Mouse (Mus musculus): Measurements from ENCODE around the gene Gm45233. TPM values are rescaled to one million over a fixed set of nuclear protein-coding genes. Genes with fewer than 3 reads are reported as not detected.

The Gm45233 gene
- polyA plus RNA-seq, 2 experiments = 0.63 to 1.0 TPM

GRCm38 (mm10) chr7:43453599-43454355 lies 9.8 kb downstream of the Gm45233 start:
- Histone ChIP-seq H3K9ac (ENCODE audit: low read depth, low read length, severe bottlenecking) (no peak overlapping the region), H3K4me1 (ENCODE audit: control insufficient read depth, insufficient read depth, low read length) (no peaks in the 10 kb centered on the region), H3K36me3 (ENCODE audit: control insufficient read depth, insufficient read depth, low read length) (peaks cover 45% of the 10 kb centered on the region), H3K27me3 (ENCODE audit: control insufficient read depth, insufficient read depth, low read length) (no peaks in the 10 kb centered on the region), H3K9me3 (ENCODE audit: control insufficient read depth, low read length) (no peaks in the 10 kb centered on the region), H3K4me2 (replicated peaks; ENCODE audit: low read depth, low read length, severe bottlenecking) (no peak overlapping the region), H3K4me3 (replicated peaks; ENCODE audit: low read length) (no peak overlapping the region), H3K27ac (replicated peaks; ENCODE audit: low read depth, low read length) (no peak overlapping the region)
- DNase-seq (ENCODE audit: low spot score) (no peak), ATAC-seq (ENCODE audit: low FRiP score, low read depth) (no peak)
- WGBS = 66% methylated on average over 14 of the region's 14 CpGs
- no peak for TF ChIP-seq POLR2A (IDR thresholded peaks at IDR 0.05; ENCODE audit: borderline replicate concordance, extremely low read depth, insufficient read depth, insufficient read length)

GRCm38 (mm10) chr7:43454371-43454770 lies 10.4 kb downstream of the Gm45233 start:
- 61% methylated on average over 6 of the region's 6 CpGs for WGBS
- no peaks in the 10 kb centered on the region for H3K4me1 ChIP-seq (ENCODE audit: control insufficient read depth, insufficient read depth, low read length)
- H3K4me3 ChIP-seq (replicated peaks; ENCODE audit: low read length) = no peak overlapping the region
- ATAC-seq (ENCODE audit: low FRiP score, low read depth) = no peak
- H3K9me3 ChIP-seq (ENCODE audit: control insufficient read depth, low read length) = no peaks in the 10 kb centered on the region
- no peak for TF ChIP-seq POLR2A (IDR thresholded peaks at IDR 0.05; ENCODE audit: borderline replicate concordance, extremely low read depth, insufficient read depth, insufficient read length)
- H3K27ac ChIP-seq (replicated peaks; ENCODE audit: low read depth, low read length) = no peak overlapping the region
- H3K9ac ChIP-seq (ENCODE audit: low read depth, low read length, severe bottlenecking) = no peak overlapping the region
- H3K27me3 ChIP-seq (ENCODE audit: control insufficient read depth, insufficient read depth, low read length) = no peaks in the 10 kb centered on the region
- no peak overlapping the region for H3K4me2 ChIP-seq (replicated peaks; ENCODE audit: low read depth, low read length, severe bottlenecking)
- peaks cover 45% of the 10 kb centered on the region for H3K36me3 ChIP-seq (ENCODE audit: control insufficient read depth, insufficient read depth, low read length)
- DNase-seq (ENCODE audit: low spot score) = no peak

- H3K27me3 ChIP-seq (ENCODE audit: control insufficient read depth, insufficient read depth, low read length) = peaks cover 12% of the 10 kb centered on the region
- H3K4me2 ChIP-seq (replicated peaks; ENCODE audit: low read depth, low read length, severe bottlenecking) = no peak within 1 kb of the TSS
- H3K9me3 ChIP-seq (ENCODE audit: control insufficient read depth, low read length) = no peaks in the 10 kb centered on the region
- DNase-seq (ENCODE audit: low spot score) (no peak), ATAC-seq (ENCODE audit: low FRiP score, low read depth) (no peak)
- TF ChIP-seq POLR2A (IDR thresholded peaks at IDR 0.05; ENCODE audit: borderline replicate concordance, extremely low read depth, insufficient read depth, insufficient read length) = no peak
- 60% methylated on average over 4 of the region's 4 CpGs for WGBS
- H3K36me3 ChIP-seq (ENCODE audit: control insufficient read depth, insufficient read depth, low read length) = 0 out of 2 replicates have a peak, but pooled peaks cover 2% of the 10 kb centered on the region
- 0 out of 2 replicates have a peak, but pooled peaks cover 2% of the 10 kb centered on the region for H3K4me1 ChIP-seq (ENCODE audit: control insufficient read depth, insufficient read depth, low read length)
- no peak within 1 kb of the TSS for H3K27ac ChIP-seq (replicated peaks; ENCODE audit: low read depth, low read length)
- H3K4me3 ChIP-seq (replicated peaks; ENCODE audit: low read length) = no peak within 1 kb of the TSS
- H3K9ac ChIP-seq (ENCODE audit: low read depth, low read length, severe bottlenecking) = no peak within 1 kb of the TSS
Observed at GRCm38 (mm10) chr7:43462851-43463250, 18.9 kb downstream of the Gm45233 start, which contains the start of gene Vsig10l. Gene Vsig10l (plus strand): TSS chr7:43463151.

DNA sequence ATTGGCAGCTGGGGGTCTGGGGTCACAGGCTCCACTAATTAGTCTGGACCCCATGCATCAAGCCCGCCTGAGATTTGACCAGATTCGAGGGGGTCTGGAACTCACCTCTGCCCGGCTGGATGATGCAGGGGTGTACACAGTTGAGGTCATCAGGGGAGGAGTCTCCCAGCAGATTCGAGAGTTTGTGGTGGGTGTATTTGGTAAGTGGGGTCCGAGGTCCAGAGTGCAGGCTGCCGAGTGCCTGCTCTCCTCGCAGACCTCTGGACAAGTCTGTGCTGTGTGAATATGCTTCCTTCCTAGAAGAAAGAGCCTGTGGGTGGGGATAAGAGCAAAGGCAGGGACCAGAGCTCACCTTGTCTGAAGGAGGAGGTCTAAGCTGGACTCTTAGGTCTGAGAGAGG lies 20.0 kb downstream of the Gm45233 start:
- Histone ChIP-seq H3K9ac (ENCODE audit: low read depth, low read length, severe bottlenecking) (no peak overlapping the region), H3K4me1 (ENCODE audit: control insufficient read depth, insufficient read depth, low read length) (0 out of 2 replicates have a peak, but pooled peaks cover 2% of the 10 kb centered on the region), H3K4me3 (replicated peaks; ENCODE audit: low read length) (no peak overlapping the region), H3K4me2 (replicated peaks; ENCODE audit: low read depth, low read length, severe bottlenecking) (no peak overlapping the region), H3K27ac (replicated peaks; ENCODE audit: low read depth, low read length) (no peak overlapping the region), H3K27me3 (ENCODE audit: control insufficient read depth, insufficient read depth, low read length) (peaks cover 12% of the 10 kb centered on the region), H3K9me3 (ENCODE audit: control insufficient read depth, low read length) (no peaks in the 10 kb centered on the region), H3K36me3 (ENCODE audit: control insufficient read depth, insufficient read depth, low read length) (no peaks in the 10 kb centered on the region)
- ATAC-seq (ENCODE audit: low FRiP score, low read depth) = no peak
- no peak for TF ChIP-seq POLR2A (IDR thresholded peaks at IDR 0.05; ENCODE audit: borderline replicate concordance, extremely low read depth, insufficient read depth, insufficient read length)
- DNase-seq (ENCODE audit: low spot score) = no peak
- WGBS = 81% methylated on average over 7 of the region's 7 CpGs

DNA sequence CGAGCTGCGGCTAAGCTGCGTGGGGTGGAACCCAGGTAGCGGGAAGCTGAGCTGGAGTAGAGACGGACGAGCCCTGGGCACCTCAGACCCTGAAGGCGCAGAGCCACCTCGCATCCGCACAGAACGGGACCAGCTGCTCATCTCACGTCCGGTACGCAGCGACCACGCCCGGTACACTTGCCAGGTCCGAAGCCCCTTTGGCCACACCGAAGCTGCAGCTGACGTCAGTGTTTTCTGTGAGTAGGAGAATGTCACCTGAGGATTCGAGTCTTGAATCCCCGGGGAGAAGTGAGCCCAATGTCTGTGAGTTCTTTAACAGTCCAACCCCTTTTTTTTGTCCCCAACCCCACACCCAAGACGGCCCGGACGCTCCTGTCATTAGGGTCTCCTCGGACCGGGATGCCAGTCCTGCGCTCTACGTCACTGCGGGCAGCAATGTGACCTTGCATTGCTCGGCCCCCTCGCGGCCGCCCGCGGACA lies 21.0 kb downstream of the Gm45233 start:
- no peak for DNase-seq (ENCODE audit: low spot score)
- H3K27me3 ChIP-seq (ENCODE audit: control insufficient read depth, insufficient read depth, low read length) = peaks cover 12% of the 10 kb centered on the region
- H3K4me2 ChIP-seq (replicated peaks; ENCODE audit: low read depth, low read length, severe bottlenecking) = peak overlapping the region; percentile 81
- H3K9me3 ChIP-seq (ENCODE audit: control insufficient read depth, low read length) = no peaks in the 10 kb centered on the region
- TF ChIP-seq POLR2A (IDR thresholded peaks at IDR 0.05; ENCODE audit: borderline replicate concordance, extremely low read depth, insufficient read depth, insufficient read length) = no peak
- 0 out of 2 replicates have a peak, but pooled peaks cover 2% of the 10 kb centered on the region for H3K4me1 ChIP-seq (ENCODE audit: control insufficient read depth, insufficient read depth, low read length)
- no peaks in the 10 kb centered on the region for H3K36me3 ChIP-seq (ENCODE audit: control insufficient read depth, insufficient read depth, low read length)
- no peak overlapping the region for H3K27ac ChIP-seq (replicated peaks; ENCODE audit: low read depth, low read length)
- H3K4me3 ChIP-seq (replicated peaks; ENCODE audit: low read length) = peak overlapping the region; percentile 43
- 7% methylated on average over 33 of the region's 35 CpGs for whole genome bisulfite sequencing
- ATAC-seq (ENCODE audit: low FRiP score, low read depth) = no peak
- 0 out of 2 replicates have a peak overlapping the region, but pooled peaks have one; percentile 34 for H3K9ac ChIP-seq (ENCODE audit: low read depth, low read length, severe bottlenecking)

Measured in limb, embryonic 14.5 days (tissue).